Mouse (Mus musculus) stomach, postnatal 0 days (tissue): ENCODE results near the gene Armc2. TPM values are rescaled to one million over a fixed set of nuclear protein-coding genes. Genes with fewer than 3 reads are reported as not detected.

Experiments
- ATAC-seq: fragments of 200-750 bp; cut with Nextera tagmentation; 2 replicates; pipeline ENCODE4 v1.8.0; 2017; ENCODE audit not compliant: low FRiP score, low TSS enrichment
- DNase-seq: peaks from one replicate; pipeline ENCODE4 v3.0.0-alpha.2; 2016; ENCODE audit warnings: low spot score
- H3K27ac ChIP-seq: fragments of 300-500 bp; sonication (generic); replicated peaks from 2 replicates; pipeline ENCODE4 v1.5.1; 2014; ENCODE audit warnings: mild to moderate bottlenecking, control low read depth
- H3K27me3 ChIP-seq: fragments of 300-500 bp; sonication (generic); 2 replicates; pipeline ENCODE4 v1.6.1; 2014; ENCODE audit warnings: low read length; ENCODE audit not compliant: control insufficient read depth, insufficient read depth
- H3K36me3 ChIP-seq: fragments of 300-500 bp; sonication (generic); 2 replicates; pipeline ENCODE4 v1.6.1; 2014; ENCODE audit warnings: low read length, mixed read lengths; ENCODE audit not compliant: control insufficient read depth, insufficient read depth
- H3K4me1 ChIP-seq: fragments of 300-500 bp; sonication (generic); replicated peaks from 2 replicates; pipeline ENCODE4 v1.6.1; 2014; ENCODE audit warnings: antibody characterized with exemption; ENCODE audit not compliant: control insufficient read depth, insufficient read depth
- H3K4me2 ChIP-seq: fragments of 300-500 bp; sonication (generic); replicated peaks from 2 replicates; pipeline ENCODE4 v1.6.1; 2014; ENCODE audit warnings: low read depth, mild to moderate bottlenecking, control low read depth, moderate library complexity
- H3K4me3 ChIP-seq: fragments of 300-500 bp; sonication (generic); 2 replicates; pipeline ENCODE4 v1.5.1; 2014; ENCODE audit warnings: low read depth, low read length, control low read depth
- H3K9ac ChIP-seq: fragments of 300-500 bp; sonication (generic); 2 replicates; pipeline ENCODE4 v1.6.1; 2014; ENCODE audit warnings: mild to moderate bottlenecking, low read length, control low read depth, mixed read lengths
- H3K9me3 ChIP-seq: fragments of 300-500 bp; sonication (generic); 2 replicates; pipeline ENCODE4 v1.6.1; 2016; ENCODE audit warnings: low read length; ENCODE audit not compliant: control insufficient read depth
- CTCF ChIP-seq: IDR thresholded peaks from 2 replicates; pipeline ENCODE4 v1.5.1; 2016; ENCODE audit warnings: antibody characterized with exemption, low read depth, mild to moderate bottlenecking, moderate library complexity
- EP300 ChIP-seq: optimal IDR thresholded peaks from 2 replicates; pipeline ENCODE3; 2016; ENCODE audit warnings: antibody characterized with exemption
- WGBS: fragments of 180-500 bp; shearing (Covaris S2); extraction: QIAGEN DNeasy Blood & Tissue Kit; methylation state at CpG from one replicate; pipeline ENCODE4 v1.1.7; 2014; 5-methylcytosine and 5-hydroxymethylcytosine counted together
- polyA plus RNA-seq: library from polyadenylated mRNA; unstranded; fragments of >200 nt; fragmentation: Nextera tagmentation; extraction: Ambion mirVana; gene quantifications from 2 replicates; pipeline ENCODE4 v1.2.1, GENCODE M21; 2015

Gene Armc2
- polyA plus RNA-seq, 1 experiment from 2014 or later, result 1.8 TPM

GRCm38 (mm10) chr10:42043307-42043706, 25.1 kb upstream of the Armc2 start:
- DNase-seq (no peak), ATAC-seq (no peak)
- no peaks in the 10 kb centered on the region for H3K27me3 ChIP-seq
- WGBS, result 78% methylated on average over 3 of the region's 3 CpGs
- peak overlapping the region; percentile 4; the same call in 1 of the 2 replicates for H3K27ac ChIP-seq
- H3K4me3 ChIP-seq, result no peak overlapping the region
- no peaks in the 10 kb centered on the region for H3K36me3 ChIP-seq
- no peak overlapping the region for H3K4me2 ChIP-seq
- no peak overlapping the region for H3K9ac ChIP-seq
- no peak for TF ChIP-seq EP300
- TF ChIP-seq CTCF, result no peak
- no peaks in the 10 kb centered on the region; the same call in 1 of the 2 replicates for H3K4me1 ChIP-seq
- H3K9me3 ChIP-seq, result no peaks in the 10 kb centered on the region

- no peaks in the 10 kb centered on the region for H3K9me3 ChIP-seq
- H3K4me1 ChIP-seq, result no peaks in the 10 kb centered on the region; the same call in 1 of the 2 replicates
- H3K4me2 ChIP-seq, result no peak overlapping the region
- DNase-seq (no peak), ATAC-seq (no peak)
- no peaks in the 10 kb centered on the region for H3K36me3 ChIP-seq
- no peak overlapping the region for H3K4me3 ChIP-seq
- 40% methylated on average over 1 of the region's 1 CpGs for WGBS
- TF ChIP-seq EP300 (no peak), CTCF (no peak)
- H3K9ac ChIP-seq, result no peak overlapping the region
- peak overlapping the region; percentile 40; the same call in 1 of the 2 replicates for H3K27ac ChIP-seq
- H3K27me3 ChIP-seq, result no peaks in the 10 kb centered on the region
Observed at GRCm38 (mm10) chr10:42042881-42043280, 24.6 kb upstream of the Armc2 start.

- no peak for ATAC-seq
- 75% methylated on average over 7 of the region's 7 CpGs for WGBS
Observed at GRCm38 (mm10) chr10:42042087-42042486, 23.8 kb upstream of the Armc2 start.

GRCm38 (mm10) chr10:42038571-42038970, 20.3 kb upstream of the Armc2 start:
- Histone ChIP-seq H3K27me3 (no peaks in the 10 kb centered on the region), H3K4me3 (no peak overlapping the region), H3K4me2 (no peak overlapping the region), H3K9me3 (no peaks in the 10 kb centered on the region), H3K9ac (no peak overlapping the region), H3K4me1 (no peaks in the 10 kb centered on the region; the same call in 1 of the 2 replicates), H3K27ac (no peak overlapping the region), H3K36me3 (no peaks in the 10 kb centered on the region)
- no peak for DNase-seq
- 60% methylated on average over 10 of the region's 10 CpGs for WGBS
- TF ChIP-seq CTCF, result no peak
- ATAC-seq, result no peak

More at GRCm38 (mm10) chr10:42042087-42042486, 23.8 kb upstream of the Armc2 start:
- Histone ChIP-seq H3K27me3 (no peaks in the 10 kb centered on the region), H3K4me2 (no peak overlapping the region), H3K9me3 (no peaks in the 10 kb centered on the region), H3K27ac (no peak overlapping the region), H3K4me1 (no peaks in the 10 kb centered on the region; the same call in 1 of the 2 replicates), H3K36me3 (no peaks in the 10 kb centered on the region), H3K9ac (no peak overlapping the region), H3K4me3 (no peak overlapping the region)
- DNase-seq, result no peak
- no peak for TF ChIP-seq CTCF
- no peak for TF ChIP-seq EP300

GRCm38 (mm10) chr10:42037301-42037870, 19.1 kb upstream of the Armc2 start:
- no peak for DNase-seq
- Histone ChIP-seq H3K36me3 (no peaks in the 10 kb centered on the region), H3K9me3 (no peaks in the 10 kb centered on the region), H3K9ac (no peak overlapping the region), H3K27ac (no peak overlapping the region), H3K4me3 (no peak overlapping the region), H3K27me3 (no peaks in the 10 kb centered on the region), H3K4me1 (no peaks in the 10 kb centered on the region), H3K4me2 (no peak overlapping the region)
- no peak for ATAC-seq
- TF ChIP-seq CTCF, result no peak
- no peak for TF ChIP-seq EP300
- WGBS, result 44% methylated on average over 7 of the region's 7 CpGs

- 50% methylated on average over 4 of the region's 4 CpGs for WGBS
- DNase-seq, result no peak
Observed at GRCm38 (mm10) chr10:42036846-42037245, 18.6 kb upstream of the Armc2 start.

More at GRCm38 (mm10) chr10:42036846-42037245, 18.6 kb upstream of the Armc2 start:
- no peak overlapping the region for H3K9ac ChIP-seq
- no peaks in the 10 kb centered on the region for H3K4me1 ChIP-seq
- no peak overlapping the region for H3K4me2 ChIP-seq
- no peak overlapping the region for H3K27ac ChIP-seq
- no peaks in the 10 kb centered on the region for H3K9me3 ChIP-seq
- no peaks in the 10 kb centered on the region for H3K27me3 ChIP-seq
- H3K36me3 ChIP-seq, result no peaks in the 10 kb centered on the region
- no peak overlapping the region for H3K4me3 ChIP-seq
- TF ChIP-seq EP300 (no peak), CTCF (no peak)
- ATAC-seq, result no peak
